Mouse (Mus musculus) layer of hippocampus, adult 11-12 months (tissue): Measurements from ENCODE around the gene Hoxd13.

Experiments
- DNase-seq: peaks from one replicate; pipeline ENCODE4 v3.0.0; 2022; ENCODE audit warnings: low spot score

Hoxd13 gene

DNA sequence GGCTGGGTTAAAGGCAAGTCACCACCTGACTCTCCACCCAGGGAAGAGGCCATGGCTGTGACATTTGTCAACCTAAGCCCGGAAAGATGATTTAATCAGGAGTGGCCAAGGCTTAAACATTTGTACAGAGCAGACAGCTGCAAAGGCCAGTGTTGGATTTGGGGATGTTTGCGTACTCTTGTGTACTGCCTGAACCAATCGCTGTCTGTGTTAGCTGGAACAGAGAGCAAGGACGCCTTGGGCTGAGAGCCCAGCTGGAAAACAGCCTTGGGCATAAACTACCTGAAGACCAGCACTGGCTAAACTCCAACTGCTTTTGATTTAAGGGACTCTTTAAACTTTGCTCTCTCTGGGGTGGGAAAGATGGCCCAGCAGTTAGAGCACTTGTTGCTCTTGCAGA lies 40.6 kb downstream of the Hoxd13 start:
- DNase-seq = no peak

DNA sequence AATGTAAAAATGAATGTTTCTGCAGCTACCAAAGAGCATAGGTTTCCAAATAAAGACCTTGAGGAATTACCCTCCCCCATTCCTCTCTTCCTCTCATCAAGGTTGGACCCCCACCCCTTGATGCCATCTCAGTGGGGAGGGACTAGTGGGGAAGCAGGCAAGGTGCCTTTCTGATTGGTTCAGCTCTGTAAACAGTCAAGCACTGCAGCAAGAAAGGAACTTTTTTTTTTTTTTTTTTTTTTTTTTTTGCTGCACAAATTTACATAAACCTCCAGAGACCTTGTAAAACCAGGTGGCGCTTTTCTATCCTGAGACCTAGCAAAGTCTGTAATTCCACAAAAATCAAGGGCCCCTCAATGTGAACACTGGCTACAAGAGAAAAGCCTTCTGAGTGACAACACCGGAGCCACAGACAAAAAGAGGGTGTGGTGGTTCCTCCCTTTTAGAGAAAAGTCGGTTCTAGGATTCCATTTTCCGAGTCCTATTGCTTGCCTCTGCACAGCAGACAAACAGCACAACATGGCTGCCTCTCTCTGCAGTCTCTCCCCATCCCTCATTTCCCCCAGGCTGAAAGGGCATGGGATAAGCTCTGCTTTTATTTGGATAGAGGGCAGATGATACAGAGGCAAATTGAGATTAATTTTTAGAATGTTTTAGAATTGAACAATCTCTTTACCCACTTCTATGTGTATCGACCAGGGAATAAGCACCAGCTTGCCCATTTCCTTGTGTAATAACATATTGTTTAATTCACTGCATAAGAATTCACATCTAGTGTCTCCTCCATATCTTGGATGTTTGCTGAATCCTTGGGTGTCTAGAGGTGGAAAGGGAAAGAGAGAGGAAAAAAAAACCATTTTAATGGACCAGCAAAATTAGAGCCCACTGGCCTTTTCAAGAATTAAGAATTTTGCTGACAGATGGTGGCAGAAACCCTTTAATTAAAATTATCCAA lies 41.6 kb downstream of the Hoxd13 start:
- DNase-seq = no peak

DNA sequence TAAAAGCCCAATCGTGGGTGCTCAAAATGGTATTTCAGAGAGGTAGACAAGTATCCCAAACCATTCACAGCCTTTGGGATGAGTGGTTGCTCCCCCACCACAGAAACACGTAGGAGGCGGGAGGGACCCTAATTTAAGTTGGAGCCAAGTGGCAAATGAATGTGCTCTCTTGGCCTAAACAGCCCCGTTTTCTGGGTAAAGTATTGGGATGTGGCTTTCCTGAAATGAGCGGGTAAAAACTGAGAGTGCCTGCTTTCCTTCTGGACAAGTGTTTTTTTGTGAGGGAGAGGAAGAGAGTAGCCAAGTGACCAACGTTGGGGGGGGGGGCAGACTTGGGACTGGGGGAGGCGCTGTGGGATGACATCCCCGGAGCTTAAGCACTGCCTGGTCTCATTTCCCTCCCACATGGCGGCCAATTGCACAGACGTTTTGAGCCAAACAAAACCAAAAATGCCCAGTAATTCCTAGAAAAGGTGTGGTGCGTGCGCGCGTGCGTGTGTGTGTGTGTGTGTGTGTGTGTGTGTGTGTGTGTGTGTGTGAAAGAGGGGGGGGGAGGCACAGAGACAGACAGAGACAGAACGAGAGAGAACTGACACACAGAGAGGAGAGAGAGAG lies 42.9 kb downstream of the Hoxd13 start:
- no peak for DNase-seq

- no peak for DNase-seq
Observed at GRCm38 (mm10) chr2:74711721-74712621, 43.9 kb downstream of the Hoxd13 start, which contains the start of the genes Hoxd3 and Hoxd4. Gene Hoxd3, plus strand, starts transcription at chr2:74711927. Gene Hoxd4, plus strand, starts transcription at chr2:74711929.

DNA sequence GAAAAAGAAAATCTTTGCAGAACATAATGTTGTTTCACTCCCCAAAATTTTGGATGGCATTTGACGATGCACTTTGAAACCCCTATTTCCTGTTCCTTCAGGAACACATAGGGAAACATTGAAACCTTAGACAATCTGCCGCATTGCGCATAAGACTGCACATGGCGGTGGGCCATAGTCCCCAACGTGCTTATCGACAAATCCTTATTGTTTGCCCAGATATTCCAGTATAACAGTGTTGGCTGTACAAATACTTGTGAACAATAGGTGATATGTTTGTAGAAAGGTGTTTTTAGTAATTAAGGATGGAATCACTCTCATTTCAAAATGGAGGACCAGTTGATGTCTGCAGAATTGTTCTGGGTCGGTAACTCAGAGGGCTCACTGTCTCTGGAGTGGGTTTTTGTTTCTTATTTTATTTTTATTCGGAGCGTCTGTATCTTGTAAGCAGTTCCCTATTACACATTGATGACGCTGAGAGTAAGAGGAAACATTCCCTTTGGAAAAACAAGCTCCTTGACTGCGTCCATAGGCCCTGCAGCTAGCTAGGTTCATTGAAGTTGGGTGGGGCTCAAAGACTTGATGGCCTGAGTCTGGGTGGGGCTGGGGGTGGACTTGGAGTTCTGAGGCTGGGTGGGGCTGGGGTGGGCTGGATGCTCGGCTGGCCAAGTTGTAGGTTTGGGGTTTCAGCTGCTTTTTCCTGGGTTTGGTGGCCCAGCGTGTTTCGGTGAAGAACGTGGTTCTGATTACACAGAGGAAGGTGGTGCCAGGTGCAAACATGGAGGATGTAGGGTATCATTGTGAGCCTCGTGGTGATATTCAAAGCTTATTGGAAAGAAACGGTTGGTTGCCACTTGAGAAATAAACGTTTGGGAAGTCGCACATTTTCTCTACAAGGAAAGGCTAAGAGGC lies 45.4 kb downstream of the Hoxd13 start:
- no peak for DNase-seq

GRCm38 (mm10) chr2:74714156-74714789 lies 46.2 kb downstream of the Hoxd13 start:
- no peak for DNase-seq

DNA sequence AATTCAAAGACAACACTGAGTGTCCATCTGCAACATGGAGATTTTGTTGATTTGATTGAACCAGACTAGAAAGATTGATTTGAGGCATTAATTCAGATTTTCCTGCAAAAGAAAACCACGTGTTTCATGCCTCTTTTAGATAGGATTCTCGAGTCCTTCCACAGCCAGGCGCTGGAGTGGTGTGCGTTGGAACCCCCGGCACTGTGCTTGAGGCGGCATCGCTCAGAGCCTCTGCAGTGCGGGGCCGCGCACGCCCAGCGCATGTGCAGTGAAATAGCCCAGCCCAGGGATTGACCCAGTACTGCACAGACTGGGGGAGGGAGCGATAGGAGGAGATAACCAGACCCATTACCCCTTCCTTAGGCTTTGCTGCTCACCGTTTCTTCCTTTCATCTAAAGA lies 46.8 kb downstream of the Hoxd13 start:
- no peak for DNase-seq

DNA sequence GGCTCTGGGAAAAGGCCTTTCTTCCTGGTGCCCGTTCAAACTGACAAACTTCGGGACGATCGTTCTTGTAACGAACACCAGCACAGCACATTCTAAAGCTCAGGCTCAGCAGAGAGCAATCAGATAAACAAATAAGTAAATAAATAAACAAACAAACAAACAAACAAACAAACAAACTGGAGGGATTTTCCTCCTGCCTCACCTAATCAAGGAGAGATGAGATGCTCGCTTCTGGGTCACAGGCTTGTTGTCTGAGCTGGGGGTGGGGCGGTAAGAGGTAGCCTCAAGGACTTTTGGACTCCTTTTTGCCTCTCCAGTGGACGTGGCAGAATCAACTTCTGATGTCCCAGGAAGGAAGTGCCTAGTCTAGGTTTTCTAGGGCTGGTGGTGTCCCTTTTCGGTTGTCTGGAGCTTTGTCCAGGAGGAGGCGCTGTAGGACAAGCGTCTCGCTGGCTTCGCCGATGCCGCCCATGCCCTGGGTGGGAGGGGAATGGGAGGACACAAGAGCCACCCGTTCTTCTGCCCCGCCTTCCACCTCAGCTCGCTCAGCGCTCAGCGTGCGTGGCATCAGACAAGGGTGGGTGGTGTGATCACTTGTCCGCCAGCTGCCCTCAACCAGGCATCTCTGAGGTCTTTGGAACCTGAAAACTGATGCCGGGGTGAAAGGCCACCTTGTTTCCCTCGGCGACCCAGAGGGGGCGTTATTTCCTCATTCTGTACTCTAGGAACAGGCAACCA lies 47.6 kb downstream of the Hoxd13 start:
- peak; percentile 74 for DNase-seq

DNA sequence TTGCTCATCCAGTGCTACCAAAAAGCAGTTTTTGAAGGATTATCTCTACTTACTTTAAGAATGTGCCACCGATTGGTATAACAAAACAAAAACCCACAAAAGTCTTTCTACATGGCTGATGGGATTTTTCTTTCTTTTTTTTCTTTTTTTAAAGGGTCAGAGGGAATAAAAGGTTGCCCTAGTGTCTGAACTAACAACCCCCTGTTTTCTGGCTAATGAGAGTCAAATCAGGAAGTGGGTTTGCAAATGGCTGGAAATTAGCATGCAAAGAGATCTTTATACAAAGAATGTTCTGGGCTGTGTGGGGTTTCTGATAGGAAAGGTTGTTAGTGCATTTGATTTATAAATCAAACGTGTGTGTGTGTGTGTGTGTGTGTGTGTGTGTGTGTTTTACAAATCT lies 52.3 kb downstream of the Hoxd13 start:
- DNase-seq = no peak

DNA sequence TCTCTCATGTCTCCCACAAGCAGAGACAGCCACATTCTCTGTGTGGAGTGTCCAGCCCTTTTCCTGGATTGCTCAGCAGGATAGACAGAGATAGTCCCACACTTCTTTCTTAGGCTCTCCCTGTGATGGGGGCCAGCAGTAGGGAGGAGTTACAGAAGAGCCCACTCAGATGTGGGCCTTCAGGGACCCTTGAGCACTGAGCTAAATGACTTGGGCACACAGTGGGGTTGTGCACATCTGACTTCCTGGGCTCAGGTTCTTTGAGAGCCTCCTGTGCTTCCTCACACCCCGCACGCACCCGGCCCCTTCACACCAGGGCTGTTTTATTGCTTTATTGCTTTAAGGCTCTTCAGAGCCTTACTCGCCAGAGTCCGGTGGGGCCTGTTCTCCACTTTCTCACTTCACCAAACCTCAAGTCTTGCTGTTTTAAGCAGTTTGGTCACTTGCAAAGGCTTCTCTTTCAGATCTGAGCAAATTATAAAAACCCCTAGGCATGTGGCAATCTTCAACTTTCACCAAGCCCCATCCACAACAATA lies 52.9 kb downstream of the Hoxd13 start:
- no peak for DNase-seq
